In genomic region chr11:101839426-101839825, GRCm38 (mm10) we compare ENCODE assay signal across 11 mouse cellular contexts. TPM values are rescaled to one million over a fixed set of nuclear protein-coding genes. Genes with fewer than 3 reads are reported as not detected.
DNase-seq lines count a peak whose midpoint lies in the region; ATAC-seq and TF ChIP-seq lines count a peak whose summit lies in the region.
"Had no signal": no experiment of that assay in that cellular context is flagged by ENCODE, and none has a peak within 500 bp of the region (broad histone marks: within the 10 kb centered on the region; RNA-seq: fewer than 3 reads in every experiment).

No protein-coding gene starts in this region.

- no peaks in the 10 kb centered on the region for H3K27me3 ChIP-seq in hindbrain, postnatal 0 days (ENCODE audit: insufficient read depth, low read length)
- no peaks in the 10 kb centered on the region for H3K27me3 ChIP-seq in hindbrain, embryonic 11.5 days (ENCODE audit: control insufficient read depth, insufficient read depth, low read length)
- H3K27me3 ChIP-seq in cerebellum, adult 2 months (ENCODE audit: control insufficient read depth, insufficient read depth, low read length) = no peaks in the 10 kb centered on the region
- H3K27me3 ChIP-seq in limb, embryonic 14.5 days (ENCODE audit: control insufficient read depth, insufficient read depth, low read length) = no peaks in the 10 kb centered on the region

- ATAC-seq in hindbrain, postnatal 0 days = no peak
- no peak for ATAC-seq in hindbrain, embryonic 11.5 days (ENCODE audit: low FRiP score)
- ATAC-seq in limb, embryonic 14.5 days (ENCODE audit: low FRiP score, low read depth) = no peak
- ATAC-seq: forebrain, embryonic 16.5 days had no signal

- TF ChIP-seq CTCF in hindbrain, postnatal 0 days (IDR thresholded peaks at IDR 0.05; ENCODE audit: low read depth) = no peak
- no peak for TF ChIP-seq CTCF in cerebellum, adult 2 months (IDR thresholded peaks at IDR 0.05; ENCODE audit: borderline replicate concordance, insufficient read depth, low read depth, low read length)

- WGBS in hindbrain, postnatal 0 days = 51% methylated on average over 6 of the region's 8 CpGs
- 80% methylated on average over 5 of the region's 8 CpGs for WGBS in hindbrain, embryonic 11.5 days
- 5% methylated on average over 7 of the region's 8 CpGs for WGBS in cerebellum, adult 2 months
- WGBS in limb, embryonic 14.5 days = 29% methylated on average over 6 of the region's 8 CpGs

- no peak overlapping the region for H3K9ac ChIP-seq in hindbrain, postnatal 0 days (replicated peaks; ENCODE audit: low read length)
- no peak overlapping the region for H3K9ac ChIP-seq in hindbrain, embryonic 11.5 days (ENCODE audit: low read depth, low read length)
- no peak overlapping the region for H3K9ac ChIP-seq in limb, embryonic 14.5 days (ENCODE audit: low read depth, low read length, severe bottlenecking)

- no peak overlapping the region for H3K4me2 ChIP-seq in hindbrain, postnatal 0 days (ENCODE audit: low read depth, low read length)
- H3K4me2 ChIP-seq in hindbrain, embryonic 11.5 days (replicated peaks; ENCODE audit: low read depth, low read length) = no peak overlapping the region
- H3K4me2 ChIP-seq in limb, embryonic 14.5 days (replicated peaks; ENCODE audit: low read depth, low read length, severe bottlenecking) = no peak overlapping the region
- H3K4me2 ChIP-seq: liver, embryonic 11.5 days had no signal

- peak; percentile 18 for DNase-seq in hindbrain, postnatal 0 days (ENCODE audit: low spot score)
- DNase-seq in hindbrain, embryonic 11.5 days (ENCODE audit: low spot score) = no peak
- DNase-seq in NIH3T3 (ENCODE audit: low read depth) = peak; percentile 88
- peak; percentile 74 to 83 for DNase-seq in cerebellum, adult 2 months
- DNase-seq in limb, embryonic 14.5 days (ENCODE audit: low spot score) = peak; percentile 65
- no peak for DNase-seq in layer of hippocampus, adult 18-20 months (ENCODE audit: low spot score in 2 of 2)
- no peak for DNase-seq in layer of hippocampus, postnatal 25 days (ENCODE audit: extremely low spot score in 1 of 2, low spot score in 1 of 2)
- no peak for DNase-seq in spleen, postnatal 4 days (ENCODE audit: low spot score in 2 of 2)

- H3K27ac ChIP-seq in hindbrain, postnatal 0 days = no peak overlapping the region
- no peak overlapping the region for H3K27ac ChIP-seq in hindbrain, embryonic 11.5 days (ENCODE audit: low read depth, low read length)
- H3K27ac ChIP-seq in cerebellum, adult 2 months (ENCODE audit: insufficient read depth, low read length) = peak overlapping the region; percentile 21
- H3K27ac ChIP-seq in limb, embryonic 14.5 days (replicated peaks; ENCODE audit: low read depth, low read length) = no peak overlapping the region

- H3K36me3 ChIP-seq in hindbrain, postnatal 0 days (ENCODE audit: insufficient read depth, low read length) = no peaks in the 10 kb centered on the region
- no peaks in the 10 kb centered on the region for H3K36me3 ChIP-seq in hindbrain, embryonic 11.5 days (ENCODE audit: control insufficient read depth, insufficient read depth, low read length)
- no peaks in the 10 kb centered on the region for H3K36me3 ChIP-seq in limb, embryonic 14.5 days (ENCODE audit: control insufficient read depth, insufficient read depth, low read length)
- H3K36me3 ChIP-seq: G1E had no signal

- no peaks in the 10 kb centered on the region for H3K9me3 ChIP-seq in hindbrain, postnatal 0 days (ENCODE audit: low read length)
- no peaks in the 10 kb centered on the region for H3K9me3 ChIP-seq in hindbrain, embryonic 11.5 days (ENCODE audit: control insufficient read depth, low read length)
- no peaks in the 10 kb centered on the region for H3K9me3 ChIP-seq in limb, embryonic 14.5 days (ENCODE audit: control insufficient read depth, low read length)
- H3K9me3 ChIP-seq: G1E had no signal

- H3K4me3 ChIP-seq in hindbrain, postnatal 0 days (ENCODE audit: low read length) = no peak overlapping the region
- H3K4me3 ChIP-seq in hindbrain, embryonic 11.5 days (ENCODE audit: low read depth, low read length) = no peak overlapping the region
- H3K4me3 ChIP-seq in cerebellum, adult 2 months (replicated peaks; ENCODE audit: insufficient read depth, low read depth, low read length) = no peak overlapping the region
- H3K4me3 ChIP-seq in limb, embryonic 14.5 days (replicated peaks; ENCODE audit: low read length) = no peak overlapping the region

- no peak for TF ChIP-seq POLR2A in cerebellum, adult 2 months (IDR thresholded peaks at IDR 0.05; ENCODE audit: borderline replicate concordance, insufficient read depth, low read length)
- TF ChIP-seq POLR2A in limb, embryonic 14.5 days (IDR thresholded peaks at IDR 0.05; ENCODE audit: borderline replicate concordance, extremely low read depth, insufficient read depth, insufficient read length) = no peak

- H3K4me1 ChIP-seq in hindbrain, postnatal 0 days (ENCODE audit: insufficient read depth, low read length) = no peaks in the 10 kb centered on the region
- no peaks in the 10 kb centered on the region for H3K4me1 ChIP-seq in hindbrain, embryonic 11.5 days (replicated peaks; ENCODE audit: control insufficient read depth, insufficient read depth, low read length)
- H3K4me1 ChIP-seq in cerebellum, adult 2 months (ENCODE audit: control insufficient read depth, insufficient read depth, low read length) = peaks cover 29% of the 10 kb centered on the region
- peaks cover 26% of the 10 kb centered on the region for H3K4me1 ChIP-seq in limb, embryonic 14.5 days (ENCODE audit: control insufficient read depth, insufficient read depth, low read length)

RNA-seq across cellular contexts. Expression of gene Etv4, which starts 54.3 kb away (rescaled TPM):
- 47.7 and 56.9 TPM in 2 replicates for total RNA-seq in hindbrain, postnatal 0 days (2014; rRNA removed)
- polyA plus RNA-seq in hindbrain, postnatal 0 days (2015; fragmentation: Nextera tagmentation; extraction: Ambion mirVana) = 22.5 and 30.2 TPM in 2 replicates
- 4.6 and 5.7 TPM in 2 replicates for polyA plus RNA-seq in hindbrain, embryonic 11.5 days (2014; fragmentation: Nextera tagmentation; extraction: Ambion mirVana)
- polyA plus RNA-seq in cerebellum, adult 2 months (2012; rRNA removed) = 26.9 and 27.0 TPM in 2 replicates
- polyA plus RNA-seq in limb, embryonic 14.5 days (2012; rRNA removed) = 24.2 and 31.6 TPM in 2 replicates
- 9.4 and 11.7 TPM in 2 replicates for polyA plus RNA-seq in limb, embryonic 14.5 days (2014; fragmentation: Nextera tagmentation; extraction: Ambion mirVana)
- 10 to 100 TPM in 1 of 2 experiments, 1 to 10 TPM in 1; 9.0 to 10.6 TPM for total RNA-seq in layer of hippocampus, adult 18-20 months (2021)
- total RNA-seq in layer of hippocampus, postnatal 25 days (2021) = 10 to 100 TPM; 14.9 to 18.3 TPM

RNA-seq across cellular contexts. Expression of gene Meox1, which starts 54.7 kb away (rescaled TPM):
- 1.8 and 2.0 TPM in 2 replicates for total RNA-seq in hindbrain, postnatal 0 days (2014; rRNA removed)
- 0.69 and 0.73 TPM in 2 replicates for polyA plus RNA-seq in hindbrain, postnatal 0 days (2015; fragmentation: Nextera tagmentation; extraction: Ambion mirVana)
- polyA plus RNA-seq in hindbrain, embryonic 11.5 days (2014; fragmentation: Nextera tagmentation; extraction: Ambion mirVana) = 1.2 and 2.1 TPM in 2 replicates
- 1.5 and 1.8 TPM in 2 replicates for polyA plus RNA-seq in cerebellum, adult 2 months (2012; rRNA removed)
- polyA plus RNA-seq in limb, embryonic 14.5 days (2012; rRNA removed) = 20.0 and 20.8 TPM in 2 replicates
- 14.0 and 15.2 TPM in 2 replicates for polyA plus RNA-seq in limb, embryonic 14.5 days (2014; fragmentation: Nextera tagmentation; extraction: Ambion mirVana)
- total RNA-seq in layer of hippocampus, adult 18-20 months (2021) = under 1 TPM; 0.64 to 0.86 TPM
- total RNA-seq in layer of hippocampus, postnatal 25 days (2021) = 1 to 10 TPM in 1 of 2 experiments, under 1 TPM in 1; 0.85 to 1.0 TPM
- total RNA-seq: G1E had no signal
- polyA plus RNA-seq: G1E had no signal

Comparison
In these comparisons a context has a peak if more than half of its experiments do, and no peak if none do; other contexts are left out.
1. DNase-seq: peak in hindbrain, postnatal 0 days (single experiment), NIH3T3 (single experiment), cerebellum, adult 2 months (2 of 2) and limb, embryonic 14.5 days (single experiment); none in hindbrain, embryonic 11.5 days (single experiment), layer of hippocampus, adult 18-20 months (0 of 2), layer of hippocampus, postnatal 25 days (0 of 2) and spleen, postnatal 4 days (0 of 2).